Mouse (Mus musculus) layer of hippocampus, adult 11-12 months (tissue): ENCODE measurements around the gene Srd5a3.

Source experiments
- DNase-seq: peaks from one replicate; pipeline ENCODE4 v3.0.0; 2022; ENCODE audit warnings: low spot score

Srd5a3 gene

GRCm38 (mm10) chr5:76193075-76193474 lies 53.0 kb downstream of the Srd5a3 start:
- no peak for DNase-seq

GRCm38 (mm10) chr5:76194377-76194945 lies 54.4 kb downstream of the Srd5a3 start:
- no peak for DNase-seq

- DNase-seq, result no peak
These were observed 59.3 kb downstream of the Srd5a3 start for GRCm38 (mm10) chr5:76199346-76199745.

- no peak for DNase-seq
These were observed 63.1 kb downstream of the Srd5a3 start for GRCm38 (mm10) chr5:76203171-76203570.
